Mouse (Mus musculus) forebrain, embryonic 16.5 days (tissue): ENCODE data around the gene Heatr5a. TPM values are rescaled to one million over a fixed set of nuclear protein-coding genes. Genes with fewer than 3 reads are reported as not detected.

Experiments
- ATAC-seq: fragments of 200-750 bp; cut with Nextera tagmentation; 2 replicates; pipeline ENCODE4 v1.8.0; 2017; ENCODE audit warnings: mild to moderate bottlenecking, moderate library complexity
- H3K27ac ChIP-seq: fragments of 300-500 bp; sonication (generic); 2 replicates; pipeline ENCODE4 v1.5.1; 2014; ENCODE audit warnings: low read length, control low read depth
- H3K27me3 ChIP-seq: fragments of 300-500 bp; sonication (generic); replicated peaks from 2 replicates; pipeline ENCODE4 v1.6.1; 2014; ENCODE audit warnings: low read length; ENCODE audit not compliant: control insufficient read depth, insufficient read depth
- H3K36me3 ChIP-seq: fragments of 300-500 bp; sonication (generic); 2 replicates; pipeline ENCODE4 v1.6.1; 2014; ENCODE audit not compliant: control insufficient read depth, insufficient read depth
- H3K4me1 ChIP-seq: fragments of 300-500 bp; sonication (generic); replicated peaks from 2 replicates; pipeline ENCODE4 v1.6.1; 2014; ENCODE audit warnings: low read length; ENCODE audit not compliant: control insufficient read depth, insufficient read depth
- H3K4me2 ChIP-seq: fragments of 300-500 bp; sonication (generic); 2 replicates; pipeline ENCODE4 v1.6.1; 2014; ENCODE audit warnings: mild to moderate bottlenecking, low read length, control low read depth
- H3K4me3 ChIP-seq: fragments of 300-500 bp; sonication (generic); replicated peaks from 2 replicates; pipeline ENCODE4 v1.5.1; 2014; ENCODE audit warnings: mild to moderate bottlenecking, low read length, control low read depth
- H3K9ac ChIP-seq: fragments of 300-500 bp; sonication (generic); replicated peaks from 2 replicates; pipeline ENCODE4 v1.6.1; 2014; ENCODE audit warnings: low read depth, low read length, control low read depth
- H3K9me3 ChIP-seq: fragments of 300-500 bp; sonication (generic); 2 replicates; pipeline ENCODE4 v1.6.1; 2016; ENCODE audit warnings: low read length; ENCODE audit not compliant: control insufficient read depth
- WGBS: fragments of 180-500 bp; shearing (Covaris S2); extraction: QIAGEN DNeasy Blood & Tissue Kit; methylation state at CpG from one replicate; pipeline ENCODE4 v1.1.7; 2014; 5-methylcytosine and 5-hydroxymethylcytosine counted together
- polyA plus RNA-seq: library from polyadenylated mRNA; unstranded; fragments of >200 nt; fragmentation: Nextera tagmentation; extraction: Ambion mirVana; gene quantifications from 2 replicates; pipeline ENCODE4 v1.2.1, GENCODE M21; 2015

Gene Heatr5a
- polyA plus RNA-seq, 1 experiment from 2014 or later, result 6.3 TPM

DNA sequence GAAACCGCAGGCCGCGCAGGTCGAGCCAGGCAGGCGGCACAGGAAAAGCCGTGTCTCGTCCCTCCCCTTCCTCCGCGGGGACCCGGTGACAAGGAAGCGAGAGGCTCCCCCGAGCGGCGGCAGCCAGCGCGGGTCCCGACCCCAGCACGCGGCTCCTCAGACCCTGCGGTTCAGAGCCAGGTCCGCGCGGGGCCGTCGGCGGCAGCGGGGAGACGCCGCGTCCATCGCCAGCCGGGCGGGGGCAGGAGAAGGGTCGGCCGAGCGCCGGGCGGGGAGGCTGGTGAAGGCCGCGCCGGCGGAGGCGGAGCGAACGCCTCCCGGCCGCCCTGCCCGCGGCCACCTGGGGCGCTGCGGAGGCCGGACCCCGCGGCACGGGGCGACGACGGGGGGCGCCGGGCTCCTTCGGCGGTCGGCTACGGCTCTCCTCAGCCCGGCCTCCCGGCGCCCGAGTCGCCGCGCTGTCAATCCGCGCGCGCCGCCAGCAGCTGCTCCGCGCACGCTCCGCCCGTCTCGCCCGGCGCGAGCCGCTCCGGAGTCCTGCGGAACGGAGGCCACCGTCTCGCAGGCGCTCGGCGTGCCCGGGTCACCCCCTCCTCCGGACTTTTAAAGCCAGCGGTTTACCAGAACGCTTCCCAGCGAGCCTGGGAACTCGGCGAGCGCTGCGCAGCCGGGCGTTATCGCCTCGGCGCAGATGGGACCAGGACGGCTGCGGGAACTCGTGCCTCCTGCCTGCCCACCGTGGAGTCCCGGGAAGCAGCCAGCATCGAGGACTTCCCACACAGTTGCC, 141.6 kb downstream of the Heatr5a start, which contains the start of gene Hectd1:
TSS of gene Hectd1 (minus strand) at position 247 of the 787 bp plus-strand sequence.
- peak within 1 kb of the TSS; percentile 70 for H3K4me2 ChIP-seq
- H3K4me3 ChIP-seq, result peak within 1 kb of the TSS; percentile 97
- peaks cover 5% of the 10 kb centered on the region; the same call in 1 of the 2 replicates for H3K36me3 ChIP-seq
- H3K4me1 ChIP-seq, result peaks cover 16% of the 10 kb centered on the region
- peak; percentile 95 for ATAC-seq
- H3K27ac ChIP-seq, result peak within 1 kb of the TSS; percentile 94
- no peaks in the 10 kb centered on the region for H3K9me3 ChIP-seq
- H3K27me3 ChIP-seq, result no peaks in the 10 kb centered on the region
- H3K9ac ChIP-seq, result peak within 1 kb of the TSS; percentile 100
- WGBS, result under 1% methylated on average over 82 of the region's 114 CpGs

DNA sequence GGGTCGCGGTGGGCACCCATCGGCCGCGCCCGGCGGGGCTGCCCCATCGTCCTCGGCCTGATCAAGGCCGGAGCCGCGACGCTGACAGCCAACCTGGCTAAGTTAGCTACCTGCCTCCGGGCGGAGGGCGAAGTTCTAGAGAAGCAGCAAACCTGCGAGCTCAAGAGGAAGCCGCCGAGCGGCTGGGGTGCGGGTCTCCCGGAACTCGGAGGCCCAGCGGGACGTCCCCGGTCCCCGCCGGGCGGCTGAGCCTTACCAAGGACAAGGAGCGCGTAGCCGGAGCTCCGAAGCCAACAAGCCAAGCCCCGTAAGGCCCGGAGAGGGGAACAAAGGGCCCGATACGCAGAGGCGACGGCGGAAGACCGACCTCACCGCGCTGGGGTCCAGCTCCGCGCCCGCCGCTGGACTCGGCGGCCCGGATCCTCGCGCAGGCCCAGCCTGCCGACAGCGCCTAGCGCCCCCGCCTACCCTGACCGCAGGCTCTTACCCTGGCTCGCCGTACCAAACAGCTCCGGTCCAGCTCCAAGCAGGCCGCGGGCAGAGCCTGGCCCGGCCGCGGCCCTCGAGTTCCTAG, 142.3 kb downstream of the Heatr5a start:
- Histone ChIP-seq H3K36me3 (peaks cover 5% of the 10 kb centered on the region; the same call in 1 of the 2 replicates), H3K9me3 (no peaks in the 10 kb centered on the region), H3K4me2 (peak overlapping the region; percentile 70), H3K4me3 (peak overlapping the region; percentile 97), H3K4me1 (peaks cover 16% of the 10 kb centered on the region), H3K9ac (peak overlapping the region; percentile 100), H3K27ac (peak overlapping the region; percentile 94), H3K27me3 (no peaks in the 10 kb centered on the region)
- no peak; the same call in 1 of the 2 replicates for ATAC-seq
- WGBS, result under 1% methylated on average over 59 of the region's 66 CpGs

DNA sequence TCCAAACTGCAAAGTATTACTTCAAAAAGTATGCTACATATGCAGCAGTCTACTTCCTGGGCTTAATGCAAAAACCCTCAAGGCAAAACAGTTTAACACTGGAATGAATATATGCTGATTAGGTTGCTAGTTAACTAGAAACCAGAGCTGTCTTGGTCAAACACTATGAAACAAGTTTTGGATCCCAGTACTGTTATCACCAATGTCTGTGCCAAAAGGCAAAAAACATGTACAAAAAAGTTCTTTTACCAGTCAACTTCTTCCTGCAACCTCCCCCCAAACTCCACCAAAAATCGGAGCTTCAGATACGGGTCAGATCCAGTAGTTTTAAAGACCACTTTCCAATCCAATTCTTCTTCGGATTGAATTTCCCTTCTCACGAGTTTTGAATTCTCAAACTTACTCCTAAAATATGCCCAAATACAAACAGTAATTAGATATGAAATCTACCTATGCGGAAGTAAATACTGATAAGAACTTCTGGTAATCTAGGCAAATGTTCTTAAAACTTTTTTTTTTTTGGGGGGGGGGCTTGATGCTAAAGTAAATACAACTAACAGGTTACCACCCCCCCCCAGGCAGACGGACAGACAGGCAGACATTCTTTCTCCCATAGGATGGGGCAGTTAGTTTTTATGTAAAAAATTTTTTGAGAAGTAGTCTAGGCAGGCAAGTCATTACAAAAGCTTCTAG, 143.0 kb downstream of the Heatr5a start:
- H3K4me3 ChIP-seq, result peak overlapping the region; percentile 97
- peaks cover 5% of the 10 kb centered on the region; the same call in 1 of the 2 replicates for H3K36me3 ChIP-seq
- H3K27ac ChIP-seq, result peak overlapping the region; percentile 94
- H3K4me1 ChIP-seq, result peaks cover 18% of the 10 kb centered on the region
- H3K9ac ChIP-seq, result peak overlapping the region; percentile 100
- H3K9me3 ChIP-seq, result no peaks in the 10 kb centered on the region
- 21% methylated on average over 6 of the region's 6 CpGs for WGBS
- H3K4me2 ChIP-seq, result peak overlapping the region; percentile 70
- ATAC-seq, result no peak
- H3K27me3 ChIP-seq, result no peaks in the 10 kb centered on the region

Other genes with a start within 250 kb of the Heatr5a start
- 39.4 and 41.7 TPM in 2 replicates for gene Hectd1, start 141.8 kb downstream of the Heatr5a start, polyA plus RNA-seq
- gene Dtd2, start 35.2 kb upstream of the Heatr5a start, polyA plus RNA-seq, result 15.7 and 16.0 TPM in 2 replicates
- gene Gpr33, start 56.7 kb upstream of the Heatr5a start, polyA plus RNA-seq, result not detected in 2 replicates
- gene Nubpl, start 126.4 kb upstream of the Heatr5a start, polyA plus RNA-seq, result 9.5 and 9.6 TPM in 2 replicates